Comparison of ENCODE assay signal across 1 mouse cellular context in genomic region chr15:98108297-98109152, GRCm38 (mm10).
TF ChIP-seq lines count a peak whose summit lies in the region.

No protein-coding gene starts in this region.

TF ChIP-seq in CH12.LX, 34 proteins besides CTCF, POLR2A, EP300 and RAD21 (continued from another document):
- peak; percentile 90; the same call in 1 of the 2 replicates for TF ChIP-seq CHD2 (IDR thresholded peaks at IDR 0.05; ENCODE audit: low read length)
- peak; percentile 4; the same call in 1 of the 2 replicates for TF ChIP-seq TCF12 (IDR thresholded peaks at IDR 0.05; ENCODE audit: low read depth, low read length)
- TF ChIP-seq MXI1 (IDR thresholded peaks at IDR 0.05; ENCODE audit: low read depth, low read length): peak; percentile 37; the same call in 1 of the 2 replicates
- no peak for TF ChIP-seq SMC3 (IDR thresholded peaks at IDR 0.05; ENCODE audit: low read depth, low read length)
- peak; percentile 72 for TF ChIP-seq TBP (conservative IDR thresholded peaks at IDR 0.05; ENCODE audit: low read depth, low read length)
- no peak for TF ChIP-seq RCOR1 (conservative IDR thresholded peaks at IDR 0.05; ENCODE audit: low read depth, low read length)
- TF ChIP-seq MAX (IDR thresholded peaks at IDR 0.05; ENCODE audit: low read length): 0 out of 2 replicates have a peak, but pooled peaks have one; percentile 30
- 0 out of 2 replicates have a peak, but pooled peaks have one; percentile 16 for TF ChIP-seq HCFC1 (IDR thresholded peaks at IDR 0.05; ENCODE audit: low read depth, low read length)
- peak; percentile 77 for TF ChIP-seq BHLHE40 (IDR thresholded peaks at IDR 0.05; ENCODE audit: low read depth, low read length)
- peak; percentile 14; the same call in 1 of the 2 replicates for TF ChIP-seq NRF1 (IDR thresholded peaks at IDR 0.05; ENCODE audit: low read depth, low read length)
- TF ChIP-seq SIN3A (IDR thresholded peaks at IDR 0.05; ENCODE audit: low read length): peak; percentile 13; the same call in 1 of the 2 replicates
- TF ChIP-seq JUN (IDR thresholded peaks at IDR 0.05; ENCODE audit: insufficient read depth, low read depth, low read length): no peak
- peak; percentile 66; the same call in 1 of the 2 replicates for TF ChIP-seq NELFE (IDR thresholded peaks at IDR 0.05; ENCODE audit: low read depth, low read length)
- 0 out of 2 replicates have a peak, but pooled peaks have one; percentile 8 for TF ChIP-seq ELF1 (IDR thresholded peaks at IDR 0.05; ENCODE audit: low read depth, low read length)
- TF ChIP-seq POLR2AphosphoS2 (IDR thresholded peaks at IDR 0.05; ENCODE audit: low read depth, low read length): no peak
TF ChIP-seq in CH12.LX: peak in this region for 11.
